ENCODE assay signal across 8 mouse cellular contexts in the genomic region with DNA sequence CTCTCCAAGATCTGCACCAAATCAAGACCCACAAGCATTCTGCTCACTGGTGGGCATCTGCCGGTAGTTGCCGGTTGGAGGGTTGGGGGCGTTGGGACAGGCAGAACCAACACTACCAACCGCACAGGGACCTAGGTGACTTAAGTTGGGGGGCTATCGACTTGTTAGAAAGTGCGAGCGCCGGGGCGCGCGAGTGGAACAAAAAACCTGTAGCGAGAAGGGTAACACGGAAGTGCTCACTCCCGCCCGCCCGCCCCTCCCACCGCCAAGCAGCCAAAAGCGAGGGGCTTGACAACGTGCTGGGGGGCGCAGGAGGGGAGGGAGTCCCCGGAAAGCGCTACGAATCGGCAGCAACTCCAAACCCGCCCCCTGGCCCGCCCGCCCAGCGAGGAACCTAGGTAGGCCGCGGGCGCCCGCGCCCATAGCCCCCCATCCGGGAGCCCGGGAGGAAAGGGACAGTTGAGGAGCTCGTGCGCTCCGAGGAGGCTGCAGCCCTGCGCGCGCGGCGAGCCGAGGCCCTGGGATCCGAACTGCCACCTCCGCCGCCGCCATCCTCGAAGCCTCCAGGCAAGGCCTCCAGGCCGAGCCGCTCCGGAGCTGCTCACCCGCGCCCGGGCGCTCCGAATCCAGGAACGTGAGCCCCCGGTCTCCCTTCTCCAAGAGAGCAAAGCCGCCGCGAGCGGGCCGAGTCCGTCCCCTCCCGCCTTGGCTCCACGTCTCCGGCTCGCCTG. TPM values are rescaled to one million over a fixed set of nuclear protein-coding genes. Genes with fewer than 3 reads are reported as not detected.
DNase-seq lines count a peak whose midpoint lies in the region; ATAC-seq and TF ChIP-seq lines count a peak whose summit lies in the region.

No protein-coding gene starts in this region.

- TF ChIP-seq EP300 in liver, postnatal 0 days (IDR thresholded peaks at IDR 0.05; ENCODE audit: low read depth), result no peak

- no peaks in the 10 kb centered on the region for H3K36me3 ChIP-seq in hindbrain, embryonic 13.5 days
- H3K36me3 ChIP-seq in liver, postnatal 0 days (replicated peaks; ENCODE audit: insufficient read depth, low read length), result peaks cover 8% of the 10 kb centered on the region

- peak overlapping the region; percentile 97 for H3K9ac ChIP-seq in hindbrain, embryonic 13.5 days
- H3K9ac ChIP-seq in liver, postnatal 0 days (replicated peaks), result peak overlapping the region; percentile 99

- H3K27ac ChIP-seq in layer of hippocampus, adult 2 months, result peak overlapping the region; percentile 97
- H3K27ac ChIP-seq in hindbrain, embryonic 13.5 days, result peak overlapping the region; percentile 96
- peak overlapping the region; percentile 96 for H3K27ac ChIP-seq in liver, postnatal 0 days (ENCODE audit: low read depth)

- WGBS in hindbrain, embryonic 13.5 days, result under 1% methylated on average over 61 of the region's 69 CpGs
- WGBS in liver, postnatal 0 days (ENCODE audit: insufficient replicate concordance), result 2% methylated on average over 45 of the region's 69 CpGs

- ATAC-seq in hindbrain, embryonic 13.5 days (ENCODE audit: low FRiP score), result peak; percentile 6
- peak; percentile 1; the same call in 1 of the 2 replicates for ATAC-seq in liver, postnatal 0 days
- ATAC-seq in inflammation-experienced regulatory T-cells, adult 6 months, result no peak

- H3K4me2 ChIP-seq in hindbrain, embryonic 13.5 days, result peak overlapping the region; percentile 97
- H3K4me2 ChIP-seq in liver, postnatal 0 days (ENCODE audit: low read depth, low read length), result peak overlapping the region; percentile 71

- TF ChIP-seq CTCF in layer of hippocampus, adult 2 months (conservative IDR thresholded peaks at IDR 0.05), result no peak
- TF ChIP-seq CTCF in liver, postnatal 0 days (IDR thresholded peaks at IDR 0.05; ENCODE audit: low read depth), result no peak

- H3K27me3 ChIP-seq in hindbrain, embryonic 13.5 days, result no peaks in the 10 kb centered on the region
- no peaks in the 10 kb centered on the region for H3K27me3 ChIP-seq in liver, postnatal 0 days (ENCODE audit: insufficient read depth, low read length)

- no peak for DNase-seq in layer of hippocampus, adult 2 months (ENCODE audit: low spot score in 2 of 2)
- DNase-seq in layer of hippocampus, adult 8-10 months (ENCODE audit: low spot score in 2 of 2), result no peak
- DNase-seq in MN1 (ENCODE audit: low spot score), result peak; percentile 52
- peak; percentile 7 for DNase-seq in embryo, embryonic 11.5 days (ENCODE audit: low read depth, low spot score)
- no peak for DNase-seq in liver, postnatal 0 days
- DNase-seq in spleen, postnatal 10 days (ENCODE audit: low spot score in 2 of 2), result peak; percentile 47 to 68

- H3K4me1 ChIP-seq in hindbrain, embryonic 13.5 days (replicated peaks), result peaks cover 31% of the 10 kb centered on the region
- peaks cover 35% of the 10 kb centered on the region for H3K4me1 ChIP-seq in liver, postnatal 0 days (ENCODE audit: insufficient read depth)

- H3K9me3 ChIP-seq in hindbrain, embryonic 13.5 days, result no peaks in the 10 kb centered on the region
- H3K9me3 ChIP-seq in liver, postnatal 0 days (ENCODE audit: low read length), result no peaks in the 10 kb centered on the region

- H3K4me3 ChIP-seq in layer of hippocampus, adult 2 months, result peak overlapping the region; percentile 98
- H3K4me3 ChIP-seq in hindbrain, embryonic 13.5 days, result peak overlapping the region; percentile 97
- peak overlapping the region; percentile 100 for H3K4me3 ChIP-seq in liver, postnatal 0 days (ENCODE audit: low read depth, low read length)

RNA-seq across cellular contexts. Expression of a gene that starts 0.6 kb away (rescaled TPM):
- 100 to 1,000 TPM; 130 to 144 TPM for total RNA-seq in layer of hippocampus, adult 2 months (2021)
- total RNA-seq in layer of hippocampus, adult 8-10 months (2022), result 100 to 1,000 TPM; 116 to 162 (median 145) TPM
- 41.0 and 46.4 TPM in 2 replicates for polyA plus RNA-seq in hindbrain, embryonic 13.5 days (2015; fragmentation: Nextera tagmentation; extraction: Ambion mirVana)
- 11.6 and 16.0 TPM in 2 replicates for polyA plus RNA-seq in liver, postnatal 0 days (2015; fragmentation: Nextera tagmentation; extraction: Ambion mirVana)
- 10 to 100 TPM; 88.9 to 95.1 (median 94.7) TPM for polyA plus RNA-seq in inflammation-experienced regulatory T-cells, adult 6 months (2017; shearing (Covaris generic))

RNA-seq across cellular contexts. Expression of a gene that starts 18.5 kb away (rescaled TPM):
- 100 to 1,000 TPM; 123 to 140 TPM for total RNA-seq in layer of hippocampus, adult 2 months (2021)
- 100 to 1,000 TPM in 2 of 4 experiments, 10 to 100 TPM in 2; 63.0 to 115 (median 93.6) TPM for total RNA-seq in layer of hippocampus, adult 8-10 months (2022)
- 258 and 278 TPM in 2 replicates for polyA plus RNA-seq in hindbrain, embryonic 13.5 days (2015; fragmentation: Nextera tagmentation; extraction: Ambion mirVana)
- 281 and 290 TPM in 2 replicates for polyA plus RNA-seq in liver, postnatal 0 days (2015; fragmentation: Nextera tagmentation; extraction: Ambion mirVana)
- polyA plus RNA-seq in inflammation-experienced regulatory T-cells, adult 6 months (2017; shearing (Covaris generic)), result 100 to 1,000 TPM; 257 to 291 (median 281) TPM

RNA-seq across cellular contexts. Expression of a gene that starts 46.7 kb away (rescaled TPM):
- total RNA-seq in layer of hippocampus, adult 2 months (2021), result 10 to 100 TPM; 30.0 to 31.0 TPM
- 10 to 100 TPM; 29.0 to 32.8 (median 29.8) TPM for total RNA-seq in layer of hippocampus, adult 8-10 months (2022)
- 20.8 and 24.6 TPM in 2 replicates for polyA plus RNA-seq in hindbrain, embryonic 13.5 days (2015; fragmentation: Nextera tagmentation; extraction: Ambion mirVana)
- polyA plus RNA-seq in liver, postnatal 0 days (2015; fragmentation: Nextera tagmentation; extraction: Ambion mirVana), result 7.0 and 9.4 TPM in 2 replicates
- polyA plus RNA-seq in inflammation-experienced regulatory T-cells, adult 6 months (2017; shearing (Covaris generic)), result 1 to 10 TPM; 4.1 to 9.2 (median 6.9) TPM

Comparison
In these comparisons a context has a peak if more than half of its experiments do, and no peak if none do; other contexts are left out.
1. DNase-seq: peak in MN1 (single experiment), embryo, embryonic 11.5 days (single experiment) and spleen, postnatal 10 days (2 of 2); none in layer of hippocampus, adult 2 months (0 of 2), layer of hippocampus, adult 8-10 months (0 of 2) and liver, postnatal 0 days (single experiment).
2. Peak in every context shown above with its lines, with median percentiles within 50 percentile points of each other: H3K27ac ChIP-seq and H3K4me3 ChIP-seq.